Mouse (Mus musculus) inflammation-experienced regulatory T-cells, adult 6 months (primary cell): Measurements from ENCODE around the gene Setd5. TPM values are rescaled to one million over a fixed set of nuclear protein-coding genes. Genes with fewer than 3 reads are reported as not detected.

Experiments used
- ATAC-seq: one replicate; pipeline ENCODE4 v1.8.0; 2017
- polyA plus RNA-seq, 3 experiments: library from polyadenylated mRNA; unstranded; fragments of 100-300 nt; shearing (Covaris generic); gene quantifications; one replicate each; pipeline ENCODE4 v1.2.1; 2017

Gene Setd5
- polyA plus RNA-seq, 3 experiments from 2014 or later: 33.6 to 48.8 (median 47.2) TPM

GRCm38 (mm10) chr6:113194841-113195595 is 117.9 kb downstream of the Setd5 start, which contains the start of gene Lhfpl4:
Gene Lhfpl4, minus strand, starts transcription at chr6:113195384.
- no peak for ATAC-seq

GRCm38 (mm10) chr6:113195596-113195992 is 118.4 kb downstream of the Setd5 start:
- ATAC-seq: no peak

Other genes starting within 250 kb of the Setd5 start
- under 1 TPM; 0.20 to 0.90 (median 0.68) TPM for gene Srgap3, start 130.1 kb upstream of the Setd5 start, polyA plus RNA-seq
- 100 to 1,000 TPM in 2 of 3 experiments, 10 to 100 TPM in 1; 89.0 to 121 (median 107) TPM for gene Thumpd3, start 31.1 kb upstream of the Setd5 start, polyA plus RNA-seq
- gene Lhfpl4, start 118.0 kb downstream of the Setd5 start, polyA plus RNA-seq: under 1 TPM in 2 of 3 experiments, not detected in 1; 0.84 to 0.95 TPM
- gene Mtmr14, start 160.5 kb downstream of the Setd5 start, polyA plus RNA-seq: 10 to 100 TPM; 12.0 to 18.4 (median 16.2) TPM
- under 1 TPM in 2 of 3 experiments, not detected in 1; 0.21 to 0.22 TPM for gene Cpne9, start 204.9 kb downstream of the Setd5 start, polyA plus RNA-seq
- gene Brpf1, start 229.8 kb downstream of the Setd5 start, polyA plus RNA-seq: 10 to 100 TPM in 2 of 3 experiments, 1 to 10 TPM in 1; 9.2 to 15.3 (median 13.7) TPM
- 10 to 100 TPM; 12.7 to 23.8 (median 20.9) TPM for gene Ogg1, start 249.6 kb downstream of the Setd5 start, polyA plus RNA-seq